Mouse (Mus musculus) midbrain, embryonic 13.5 days (tissue): ENCODE results near the gene Kcnk5. TPM values are rescaled to one million over a fixed set of nuclear protein-coding genes. Genes with fewer than 3 reads are reported as not detected.

Experiments used
- ATAC-seq: fragments of 200-750 bp; cut with Nextera tagmentation; 2 replicates; pipeline ENCODE4 v1.8.0; 2017; ENCODE audit warnings: mild to moderate bottlenecking, moderate TSS enrichment, moderate library complexity
- H3K27ac ChIP-seq: fragments of 300-500 bp; sonication (generic); 2 replicates; pipeline ENCODE4 v1.5.1; 2015; ENCODE audit warnings: inconsistent platforms, mild to moderate bottlenecking, moderate library complexity
- H3K27me3 ChIP-seq: fragments of 300-500 bp; sonication (generic); 2 replicates; pipeline ENCODE4 v1.6.1; 2015; ENCODE audit warnings: mild to moderate bottlenecking, inconsistent platforms
- H3K36me3 ChIP-seq: fragments of 300-500 bp; sonication (generic); 2 replicates; pipeline ENCODE4 v1.6.1; 2015; ENCODE audit warnings: mild to moderate bottlenecking, inconsistent platforms
- H3K4me1 ChIP-seq: fragments of 300-500 bp; sonication (generic); replicated peaks from 2 replicates; pipeline ENCODE4 v1.6.1; 2015; ENCODE audit warnings: inconsistent platforms
- H3K4me2 ChIP-seq: fragments of 300-500 bp; sonication (generic); replicated peaks from 2 replicates; pipeline ENCODE4 v1.6.1; 2015; ENCODE audit warnings: moderate library complexity, mild to moderate bottlenecking, inconsistent platforms
- H3K4me3 ChIP-seq: fragments of 300-500 bp; sonication (generic); replicated peaks from 2 replicates; pipeline ENCODE4 v1.5.1; 2015; ENCODE audit warnings: mild to moderate bottlenecking, inconsistent platforms
- H3K9ac ChIP-seq: fragments of 300-500 bp; sonication (generic); replicated peaks from 2 replicates; pipeline ENCODE4 v1.6.1; 2015; ENCODE audit warnings: mild to moderate bottlenecking, inconsistent platforms
- H3K9me3 ChIP-seq: fragments of 300-500 bp; sonication (generic); 2 replicates; pipeline ENCODE4 v1.6.1; 2016; ENCODE audit warnings: mild to moderate bottlenecking, inconsistent platforms
- WGBS: fragments of 180-500 bp; shearing (Covaris S2); methylation state at CpG from one replicate; pipeline ENCODE4 v1.1.7; 2015; 5-methylcytosine and 5-hydroxymethylcytosine counted together
- polyA plus RNA-seq: library from polyadenylated mRNA; unstranded; fragments of >200 nt; fragmentation: Nextera tagmentation; extraction: Ambion mirVana; gene quantifications from 2 replicates; pipeline ENCODE4 v1.2.1, GENCODE M21; 2015

Kcnk5 gene
- polyA plus RNA-seq = 2.0 and 2.7 TPM in 2 replicates

- Histone ChIP-seq H3K9ac (peak within 1 kb of the TSS; percentile 63), H3K27me3 (peaks cover 22% of the 10 kb centered on the region), H3K9me3 (no peaks in the 10 kb centered on the region), H3K4me1 (peaks cover 32% of the 10 kb centered on the region), H3K27ac (no peak within 1 kb of the TSS), H3K4me2 (peak within 1 kb of the TSS; percentile 88), H3K4me3 (peak within 1 kb of the TSS; percentile 60), H3K36me3 (no peaks in the 10 kb centered on the region)
- under 1% methylated on average over 36 of the region's 36 CpGs for WGBS
- peak; percentile 93 for ATAC-seq
Measured at GRCm38 (mm10) chr14:20181466-20181921, at the start of gene Kcnk5. Gene Kcnk5 (minus strand): TSS chr14:20181809.

DNA sequence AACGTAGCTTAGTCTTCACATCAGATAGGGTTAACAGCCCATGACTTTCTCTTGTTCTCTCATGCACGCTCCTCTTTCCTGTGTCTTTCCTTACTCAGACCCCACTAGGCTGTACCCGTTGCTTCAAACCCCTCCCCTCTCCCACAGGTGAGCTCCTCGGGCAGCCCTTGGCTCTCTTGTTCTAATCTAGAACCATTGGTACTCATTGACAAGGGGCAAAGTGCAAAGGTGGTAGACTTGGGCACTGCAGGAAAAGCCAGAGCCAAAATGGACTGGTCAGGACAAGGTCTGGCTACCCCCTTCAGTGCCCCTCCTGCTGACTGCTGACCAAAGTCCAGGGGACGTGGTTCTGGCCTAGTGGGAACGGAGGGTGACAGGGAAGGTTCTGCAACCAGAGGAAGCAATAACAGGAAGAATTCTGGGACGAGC is 48.5 kb upstream of the Kcnk5 start:
- WGBS = 86% methylated on average over 7 of the region's 7 CpGs

GRCm38 (mm10) chr14:20229437-20229836 is 47.8 kb upstream of the Kcnk5 start:
- WGBS = 79% methylated on average over 6 of the region's 6 CpGs
- H3K9ac ChIP-seq = no peak overlapping the region
- ATAC-seq = no peak
- H3K27me3 ChIP-seq = peaks cover 2% of the 10 kb centered on the region; the same call in 1 of the 2 replicates
- no peak overlapping the region for H3K27ac ChIP-seq
- H3K4me2 ChIP-seq = no peak overlapping the region
- no peak overlapping the region for H3K4me3 ChIP-seq
- H3K4me1 ChIP-seq = peaks cover 23% of the 10 kb centered on the region
- H3K9me3 ChIP-seq = peaks cover 6% of the 10 kb centered on the region; the same call in 1 of the 2 replicates
- H3K36me3 ChIP-seq = no peaks in the 10 kb centered on the region

More for the DNA sequence above, 48.5 kb upstream of the Kcnk5 start:
- H3K27me3 ChIP-seq = no peaks in the 10 kb centered on the region
- ATAC-seq = no peak
- H3K27ac ChIP-seq = no peak overlapping the region
- no peak overlapping the region for H3K9ac ChIP-seq
- H3K4me3 ChIP-seq = no peak overlapping the region
- H3K4me2 ChIP-seq = no peak overlapping the region
- peaks cover 17% of the 10 kb centered on the region for H3K4me1 ChIP-seq
- peaks cover 6% of the 10 kb centered on the region; the same call in 1 of the 2 replicates for H3K9me3 ChIP-seq
- no peaks in the 10 kb centered on the region for H3K36me3 ChIP-seq

GRCm38 (mm10) chr14:20228336-20228735 is 46.7 kb upstream of the Kcnk5 start:
- Histone ChIP-seq H3K27ac (no peak overlapping the region), H3K9me3 (no peaks in the 10 kb centered on the region), H3K4me2 (no peak overlapping the region), H3K36me3 (no peaks in the 10 kb centered on the region), H3K27me3 (peaks cover 5% of the 10 kb centered on the region; the same call in 1 of the 2 replicates), H3K4me3 (no peak overlapping the region), H3K4me1 (peaks cover 26% of the 10 kb centered on the region), H3K9ac (no peak overlapping the region)
- ATAC-seq = no peak
- WGBS = 71% methylated on average over 4 of the region's 4 CpGs

DNA sequence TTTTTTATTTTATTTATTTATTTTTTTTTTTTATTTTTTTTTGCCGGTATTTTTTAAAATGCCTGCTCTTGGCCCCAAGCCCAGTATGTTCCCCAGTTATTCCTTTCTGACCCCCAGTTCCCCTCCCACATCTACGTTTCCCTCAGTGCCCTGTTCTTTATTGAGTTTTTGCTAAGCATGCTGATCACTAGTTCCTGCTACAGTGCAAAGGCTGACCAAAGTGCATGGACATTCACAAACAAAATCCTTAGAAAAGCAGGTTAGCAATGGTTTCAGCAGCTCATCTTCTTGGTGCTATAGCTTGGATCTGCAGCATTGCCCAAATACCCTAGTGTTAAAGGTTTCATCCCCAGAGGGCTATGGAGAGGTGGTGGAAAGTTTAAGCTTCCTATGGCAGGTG is 45.4 kb upstream of the Kcnk5 start:
- WGBS = 63% methylated on average over 2 of the region's 2 CpGs
- no peak for ATAC-seq
- no peaks in the 10 kb centered on the region for H3K9me3 ChIP-seq
- no peak overlapping the region for H3K4me2 ChIP-seq
- H3K36me3 ChIP-seq = no peaks in the 10 kb centered on the region
- no peak overlapping the region for H3K27ac ChIP-seq
- peaks cover 26% of the 10 kb centered on the region for H3K4me1 ChIP-seq
- H3K27me3 ChIP-seq = peaks cover 6% of the 10 kb centered on the region; the same call in 1 of the 2 replicates
- no peak overlapping the region for H3K4me3 ChIP-seq
- no peak overlapping the region for H3K9ac ChIP-seq

DNA sequence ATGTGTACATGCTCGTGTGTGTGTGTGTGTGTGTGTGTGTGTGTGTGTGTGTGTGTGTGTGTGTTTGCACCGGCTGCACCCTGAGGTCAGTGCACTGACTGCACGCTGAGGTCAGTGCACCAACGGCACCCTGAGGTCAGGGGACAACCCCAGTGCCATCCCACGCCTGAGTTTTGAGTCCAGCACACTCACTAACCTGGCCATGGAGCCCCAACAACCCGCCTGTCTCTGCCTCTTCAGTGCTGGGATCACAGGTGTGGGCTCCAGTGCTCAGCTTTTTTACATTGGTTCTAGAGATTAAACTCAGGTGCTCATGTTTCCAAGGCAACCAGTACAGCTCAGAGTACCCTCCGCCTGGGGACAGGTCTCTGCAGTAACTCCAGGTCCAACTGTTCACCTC is 44.9 kb upstream of the Kcnk5 start:
- WGBS = 42% methylated on average over 7 of the region's 7 CpGs
- Histone ChIP-seq H3K9ac (no peak overlapping the region), H3K9me3 (no peaks in the 10 kb centered on the region), H3K4me1 (peaks cover 26% of the 10 kb centered on the region), H3K27ac (no peak overlapping the region), H3K4me2 (no peak overlapping the region), H3K27me3 (peaks cover 6% of the 10 kb centered on the region; the same call in 1 of the 2 replicates), H3K36me3 (no peaks in the 10 kb centered on the region), H3K4me3 (no peak overlapping the region)
- peak; percentile 15; the same call in 1 of the 2 replicates for ATAC-seq

- Histone ChIP-seq H3K9ac (no peak overlapping the region), H3K4me1 (peaks cover 26% of the 10 kb centered on the region), H3K9me3 (no peaks in the 10 kb centered on the region), H3K4me3 (no peak overlapping the region), H3K27me3 (peaks cover 6% of the 10 kb centered on the region; the same call in 1 of the 2 replicates), H3K27ac (peak overlapping the region; percentile 68), H3K36me3 (no peaks in the 10 kb centered on the region), H3K4me2 (no peak overlapping the region)
- 10% methylated on average over 4 of the region's 4 CpGs for WGBS
- peak; percentile 83 for ATAC-seq
Measured at GRCm38 (mm10) chr14:20225525-20225924, 43.9 kb upstream of the Kcnk5 start.

- H3K9ac ChIP-seq = no peak overlapping the region
- no peaks in the 10 kb centered on the region for H3K36me3 ChIP-seq
- peak overlapping the region; percentile 68 for H3K27ac ChIP-seq
- H3K9me3 ChIP-seq = no peaks in the 10 kb centered on the region
- H3K4me3 ChIP-seq = no peak overlapping the region
- 0 out of 2 replicates have a peak, but pooled peaks have one; percentile 29 for ATAC-seq
- H3K27me3 ChIP-seq = peaks cover 6% of the 10 kb centered on the region; the same call in 1 of the 2 replicates
- H3K4me2 ChIP-seq = no peak overlapping the region
- 51% methylated on average over 10 of the region's 10 CpGs for WGBS
- peaks cover 26% of the 10 kb centered on the region for H3K4me1 ChIP-seq
Measured at GRCm38 (mm10) chr14:20224576-20225218, 43.1 kb upstream of the Kcnk5 start.

DNA sequence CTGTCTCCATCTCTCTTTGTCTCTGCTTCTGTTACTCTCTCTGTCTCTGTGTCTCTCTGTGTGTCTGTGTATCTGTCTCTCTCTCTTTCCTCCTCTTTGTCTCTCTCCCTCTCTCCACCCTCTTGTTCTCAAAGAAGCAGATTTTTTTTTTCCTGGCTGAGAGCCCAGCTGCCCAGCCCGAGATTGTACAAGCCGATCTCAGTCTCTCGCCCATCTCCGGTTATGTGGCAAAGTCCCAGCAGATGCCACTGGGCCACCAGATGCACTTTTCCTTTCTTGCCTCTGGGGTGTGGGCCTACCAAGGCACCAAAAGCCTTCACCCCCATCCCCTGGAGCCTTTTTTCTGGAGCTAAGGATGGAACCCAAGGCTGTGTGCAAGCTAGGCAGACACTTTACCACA is 42.6 kb upstream of the Kcnk5 start:
- Histone ChIP-seq H3K27ac (peak overlapping the region; percentile 68), H3K27me3 (peaks cover 6% of the 10 kb centered on the region; the same call in 1 of the 2 replicates), H3K9me3 (no peaks in the 10 kb centered on the region), H3K4me2 (no peak overlapping the region), H3K36me3 (no peaks in the 10 kb centered on the region), H3K9ac (no peak overlapping the region), H3K4me3 (no peak overlapping the region), H3K4me1 (peaks cover 26% of the 10 kb centered on the region)
- 28% methylated on average over 4 of the region's 4 CpGs for WGBS
- ATAC-seq = 0 out of 2 replicates have a peak, but pooled peaks have one; percentile 13

- Histone ChIP-seq H3K36me3 (no peaks in the 10 kb centered on the region), H3K9me3 (no peaks in the 10 kb centered on the region), H3K4me1 (peaks cover 26% of the 10 kb centered on the region), H3K27me3 (peaks cover 6% of the 10 kb centered on the region; the same call in 1 of the 2 replicates), H3K27ac (no peak overlapping the region), H3K4me2 (no peak overlapping the region), H3K9ac (no peak overlapping the region), H3K4me3 (no peak overlapping the region)
- 94% methylated on average over 5 of the region's 5 CpGs for WGBS
- no peak for ATAC-seq
Measured at GRCm38 (mm10) chr14:20223253-20223652, 41.6 kb upstream of the Kcnk5 start.

DNA sequence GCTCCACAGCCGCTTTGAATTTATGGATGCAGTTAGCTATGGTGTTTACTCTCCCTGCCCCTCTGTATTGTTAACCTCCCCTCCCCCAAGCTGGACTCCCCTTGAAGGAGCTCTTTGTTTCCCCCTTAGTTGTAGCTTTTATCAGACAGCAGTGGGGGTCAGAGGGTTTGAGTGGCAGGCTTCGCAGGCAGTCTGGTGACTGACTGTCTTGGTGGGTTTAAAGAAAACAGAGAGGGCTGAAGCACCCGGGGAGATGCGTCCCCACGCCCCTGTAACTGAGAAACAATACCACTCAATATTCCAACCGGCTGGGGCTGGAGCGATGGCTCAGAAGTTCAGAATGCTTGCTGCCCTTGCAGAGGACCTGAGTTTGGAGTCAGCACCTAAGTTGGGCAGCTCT is 39.5 kb upstream of the Kcnk5 start:
- no peak overlapping the region for H3K4me3 ChIP-seq
- H3K36me3 ChIP-seq = no peaks in the 10 kb centered on the region
- no peak overlapping the region for H3K4me2 ChIP-seq
- peaks cover 19% of the 10 kb centered on the region for H3K4me1 ChIP-seq
- 23% methylated on average over 7 of the region's 7 CpGs for WGBS
- H3K9me3 ChIP-seq = no peaks in the 10 kb centered on the region
- ATAC-seq = no peak
- peaks cover 6% of the 10 kb centered on the region; the same call in 1 of the 2 replicates for H3K27me3 ChIP-seq
- H3K9ac ChIP-seq = no peak overlapping the region
- H3K27ac ChIP-seq = no peak overlapping the region

DNA sequence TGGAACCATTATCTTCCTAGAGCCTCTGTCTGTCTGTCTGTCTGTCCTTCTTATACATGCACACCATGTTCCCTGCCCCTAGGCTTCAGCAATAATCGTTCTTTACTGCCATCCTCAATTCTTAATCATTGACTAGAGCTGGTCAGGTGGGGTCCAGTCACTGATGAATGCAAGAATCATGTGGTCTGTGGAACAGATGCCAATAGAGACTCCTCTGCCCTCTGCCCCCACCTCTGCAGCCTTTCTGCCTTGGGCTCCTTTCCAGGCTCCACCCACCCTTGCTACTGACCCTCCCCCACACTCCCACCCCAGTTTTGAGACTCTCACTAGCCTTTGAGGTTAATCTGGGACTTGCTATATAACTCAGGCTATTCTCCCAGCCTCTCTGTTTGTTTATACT is 38.2 kb upstream of the Kcnk5 start:
- Histone ChIP-seq H3K27ac (no peak overlapping the region), H3K4me3 (no peak overlapping the region), H3K4me2 (no peak overlapping the region), H3K36me3 (no peaks in the 10 kb centered on the region), H3K27me3 (peaks cover 6% of the 10 kb centered on the region; the same call in 1 of the 2 replicates), H3K9ac (no peak overlapping the region), H3K4me1 (peaks cover 7% of the 10 kb centered on the region), H3K9me3 (no peaks in the 10 kb centered on the region)
- ATAC-seq = no peak
- WGBS = 81% methylated on average over 1 of the region's 1 CpGs
